Mouse (Mus musculus) small intestine, adult 2 months (tissue): ENCODE results near the gene Sema5a. TPM values are rescaled to one million over a fixed set of nuclear protein-coding genes. Genes with fewer than 3 reads are reported as not detected.

Source experiments
- H3K27ac ChIP-seq: fragments of 200-500 bp; 2 replicates; pipeline ENCODE4 v1.5.1; 2012; ENCODE audit warnings: low read depth, low read length, control low read depth, inconsistent platforms; ENCODE audit not compliant: insufficient read depth
- H3K27me3 ChIP-seq: fragments of 200-500 bp; 2 replicates; pipeline ENCODE4 v1.6.1; 2012; ENCODE audit warnings: mild to moderate bottlenecking, moderate library complexity, low read length, inconsistent platforms; ENCODE audit not compliant: control insufficient read depth, insufficient read depth
- H3K36me3 ChIP-seq: fragments of 200-500 bp; 2 replicates; pipeline ENCODE4 v1.6.1; 2012; ENCODE audit warnings: mild to moderate bottlenecking, low read length, control low read depth, inconsistent platforms; ENCODE audit not compliant: control insufficient read depth, insufficient read depth
- H3K4me1 ChIP-seq: fragments of 200-500 bp; 2 replicates; pipeline ENCODE4 v1.6.1; 2012; ENCODE audit warnings: low read length, inconsistent platforms, mixed read lengths; ENCODE audit not compliant: control insufficient read depth, insufficient read depth, insufficient read length
- H3K4me3 ChIP-seq: fragments of 200-500 bp; 2 replicates; pipeline ENCODE4 v1.5.1; 2012; ENCODE audit warnings: low read depth, mild to moderate bottlenecking, control low read depth, inconsistent platforms, low read length, moderate library complexity
- CTCF ChIP-seq: fragments of 200-500 bp; IDR thresholded peaks from 2 replicates; pipeline ENCODE4 v1.5.1; 2012; ENCODE audit warnings: low read depth, mild to moderate bottlenecking, control low read depth, inconsistent platforms, low read length, moderate library complexity, mixed read lengths; ENCODE audit not compliant: insufficient replicate concordance, insufficient read length; ENCODE audit errors: extremely low read depth
- POLR2A ChIP-seq: fragments of 200-500 bp; IDR thresholded peaks from 2 replicates; pipeline ENCODE4 v1.6.1; 2012; ENCODE audit warnings: low read depth, mild to moderate bottlenecking, control low read depth, inconsistent platforms, low read length, moderate library complexity
- WGBS: fragments of 180-500 bp; shearing (Covaris S2); methylation state at CpG from one replicate; pipeline ENCODE4 v1.1.7; 2018; 5-methylcytosine and 5-hydroxymethylcytosine counted together
- polyA plus RNA-seq: library from polyadenylated mRNA; depleted of rRNA; stranded (reverse); fragments of >200 nt; gene quantifications from 2 replicates; pipeline ENCODE4 v1.2.3, GENCODE M21; 2012

Sema5a gene
- polyA plus RNA-seq, 1 experiment = 18.7 TPM

GRCm38 (mm10) chr15:32247281-32247680 lies 2.7 kb downstream of the Sema5a start:
- Histone ChIP-seq H3K36me3 (no peaks in the 10 kb centered on the region), H3K4me3 (no peak overlapping the region), H3K27ac (no peak overlapping the region), H3K27me3 (no peaks in the 10 kb centered on the region), H3K4me1 (peaks cover 6% of the 10 kb centered on the region; the same call in 1 of the 2 replicates)
- 48% methylated on average over 5 of the region's 5 CpGs for WGBS
- TF ChIP-seq CTCF (no peak), POLR2A (no peak)

GRCm38 (mm10) chr15:32254806-32255205 lies 10.2 kb downstream of the Sema5a start:
- Histone ChIP-seq H3K27ac (no peak overlapping the region), H3K4me1 (no peaks in the 10 kb centered on the region), H3K27me3 (no peaks in the 10 kb centered on the region), H3K4me3 (no peak overlapping the region), H3K36me3 (peaks cover 2% of the 10 kb centered on the region; the same call in 1 of the 2 replicates)
- TF ChIP-seq POLR2A (no peak), CTCF (no peak)
- 59% methylated on average over 2 of the region's 2 CpGs for WGBS

- H3K27ac ChIP-seq = no peak overlapping the region
- TF ChIP-seq POLR2A (no peak), CTCF (no peak)
- no peaks in the 10 kb centered on the region for H3K4me1 ChIP-seq
- no peaks in the 10 kb centered on the region for H3K27me3 ChIP-seq
- peaks cover 5% of the 10 kb centered on the region for H3K36me3 ChIP-seq
- 75% methylated on average over 8 of the region's 8 CpGs for WGBS
- H3K4me3 ChIP-seq = no peak overlapping the region
Measured at GRCm38 (mm10) chr15:32257340-32257739, 12.7 kb downstream of the Sema5a start.

- no peak for TF ChIP-seq CTCF
- no peak for TF ChIP-seq POLR2A
- 69% methylated on average over 7 of the region's 7 CpGs for WGBS
- Histone ChIP-seq H3K4me3 (no peak overlapping the region), H3K27ac (no peak overlapping the region; the same call in 1 of the 2 replicates), H3K36me3 (peaks cover 5% of the 10 kb centered on the region), H3K27me3 (no peaks in the 10 kb centered on the region), H3K4me1 (no peaks in the 10 kb centered on the region)
Measured at GRCm38 (mm10) chr15:32257886-32258319, 13.3 kb downstream of the Sema5a start.

- peaks cover 5% of the 10 kb centered on the region for H3K36me3 ChIP-seq
- H3K27ac ChIP-seq = no peak overlapping the region
- no peaks in the 10 kb centered on the region; the same call in 1 of the 2 replicates for H3K4me1 ChIP-seq
- no peak overlapping the region for H3K4me3 ChIP-seq
- WGBS = 86% methylated on average over 5 of the region's 5 CpGs
- TF ChIP-seq POLR2A (no peak), CTCF (no peak)
- no peaks in the 10 kb centered on the region for H3K27me3 ChIP-seq
Measured at GRCm38 (mm10) chr15:32259362-32260096, 14.9 kb downstream of the Sema5a start.

GRCm38 (mm10) chr15:32260942-32261341 lies 16.3 kb downstream of the Sema5a start:
- H3K4me1 ChIP-seq = no peaks in the 10 kb centered on the region; the same call in 1 of the 2 replicates
- WGBS = 81% methylated on average over 5 of the region's 5 CpGs
- no peak overlapping the region for H3K4me3 ChIP-seq
- H3K36me3 ChIP-seq = peaks cover 5% of the 10 kb centered on the region
- H3K27ac ChIP-seq = no peak overlapping the region
- TF ChIP-seq POLR2A = no peak
- no peaks in the 10 kb centered on the region for H3K27me3 ChIP-seq

GRCm38 (mm10) chr15:32263651-32264050 lies 19.0 kb downstream of the Sema5a start:
- 68% methylated on average over 3 of the region's 3 CpGs for WGBS
- Histone ChIP-seq H3K4me1 (no peaks in the 10 kb centered on the region; the same call in 1 of the 2 replicates), H3K4me3 (no peak overlapping the region), H3K27ac (no peak overlapping the region), H3K36me3 (peaks cover 3% of the 10 kb centered on the region; the same call in 1 of the 2 replicates), H3K27me3 (no peaks in the 10 kb centered on the region)
- TF ChIP-seq POLR2A (no peak), CTCF (no peak)
